Mouse (Mus musculus): ENCODE results near the gene Mlec.

- no peak for TF ChIP-seq TCF3 (IDR thresholded peaks at IDR 0.05; ENCODE audit: insufficient read length, low read depth)
- TF ChIP-seq MYOD1 (IDR thresholded peaks at IDR 0.05; ENCODE audit: control insufficient read depth in 1 of 3, insufficient read length in 2 of 3, low read depth in 2 of 3): no peak
- TF ChIP-seq POLR2A (IDR thresholded peaks at IDR 0.05; ENCODE audit: insufficient read length, low read depth): no peak
- no peak for TF ChIP-seq E2F4 (IDR thresholded peaks at IDR 0.05; ENCODE audit: insufficient read depth)
- TF ChIP-seq MAX (IDR thresholded peaks at IDR 0.05; ENCODE audit: low read depth): no peak
- TF ChIP-seq TCF12 (IDR thresholded peaks at IDR 0.05; ENCODE audit: insufficient read depth, poor library complexity, severe bottlenecking): no peak
- no peak for TF ChIP-seq USF1 (IDR thresholded peaks at IDR 0.05; ENCODE audit: low read depth)
- TF ChIP-seq CEBPB (IDR thresholded peaks at IDR 0.05; ENCODE audit: insufficient read depth, poor library complexity, severe bottlenecking): no peak
- TF ChIP-seq MYOG (IDR thresholded peaks at IDR 0.05; ENCODE audit: control insufficient read depth in 1 of 3, insufficient read depth in 1 of 3, insufficient read length in 2 of 3, low read depth in 2 of 3): no peak
- TF ChIP-seq POLR2AphosphoS2 (IDR thresholded peaks at IDR 0.05; ENCODE audit: insufficient read length, low read depth): no peak
- no peak for TF ChIP-seq REST (IDR thresholded peaks at IDR 0.05; ENCODE audit: insufficient read depth, insufficient read length)
- TF ChIP-seq SRF (IDR thresholded peaks at IDR 0.05; ENCODE audit: control insufficient read depth, insufficient read length, low read depth): no peak
Observed at GRCm38 (mm10) chr5:115127421-115128179, 30.4 kb downstream of the Mlec start.

Measured in myocyte (in vitro differentiated cells).